Mouse (Mus musculus): ENCODE measurements around the gene Agbl1. TPM values are rescaled to one million over a fixed set of nuclear protein-coding genes. Genes with fewer than 3 reads are reported as not detected.

Gene Agbl1
- total RNA-seq, 4 experiments from 2014 or later = 0.13 to 0.48 (median 0.35) TPM

DNA sequence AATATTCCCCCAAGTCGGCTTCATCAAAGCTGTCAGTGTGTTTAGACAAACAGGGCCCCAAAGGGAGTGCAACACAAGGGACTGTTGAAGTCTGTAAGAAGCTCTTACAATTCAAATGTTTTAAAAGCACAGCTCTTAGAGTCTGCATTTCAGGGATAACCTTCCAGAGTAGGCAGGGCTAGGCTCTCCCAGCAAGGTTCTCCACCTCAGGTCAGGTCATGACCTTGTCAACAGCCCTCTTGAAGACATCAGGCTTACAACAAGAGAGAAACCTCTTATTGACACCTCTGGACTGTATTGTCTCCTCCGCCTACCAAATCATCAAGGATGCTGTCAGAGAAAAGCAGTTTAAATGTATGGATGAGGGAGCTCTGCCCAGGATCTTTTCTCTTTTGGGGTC is 692.0 kb downstream of the Agbl1 start:
- DNase-seq (ENCODE audit: low spot score in 2 of 2) = no peak

DNA sequence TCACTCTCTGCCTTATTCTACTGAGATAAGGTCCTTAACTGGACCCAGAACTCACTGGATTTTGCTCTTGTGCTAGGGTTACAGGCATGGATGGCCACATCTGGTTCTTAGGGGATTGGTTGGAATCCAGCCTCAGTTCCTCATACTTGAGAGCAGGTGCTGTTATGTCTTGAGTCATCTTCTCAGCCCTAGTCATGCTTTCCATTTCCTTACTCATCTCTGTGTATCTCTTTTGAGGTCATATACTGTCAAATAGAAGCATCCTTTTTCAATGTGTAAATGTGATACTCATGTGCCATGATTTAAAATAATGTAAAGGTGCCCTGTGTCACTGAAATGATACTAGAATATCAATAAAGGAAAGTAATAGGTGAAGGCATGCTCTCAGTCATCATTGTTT is 705.5 kb downstream of the Agbl1 start:
- DNase-seq (ENCODE audit: low spot score in 2 of 2) = no peak

DNA sequence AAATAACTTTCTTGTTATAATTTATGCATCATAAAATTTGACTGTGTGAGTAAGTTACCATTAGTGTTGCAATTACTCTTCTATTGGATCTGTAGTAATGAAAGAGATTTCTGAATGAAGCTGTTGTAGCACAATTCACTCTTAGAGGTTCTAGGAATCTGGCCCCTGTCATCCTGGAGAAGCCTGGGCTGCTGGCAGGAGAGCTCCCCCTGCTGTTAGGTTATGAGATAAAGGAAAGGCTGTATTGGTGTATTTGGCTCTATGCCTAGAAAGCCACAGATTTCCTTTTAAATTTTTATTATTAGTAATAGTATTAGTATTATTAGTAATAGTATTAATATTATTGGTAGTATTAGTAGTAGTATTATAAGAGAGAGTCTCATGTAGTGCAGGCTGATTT is 711.8 kb downstream of the Agbl1 start:
- DNase-seq (ENCODE audit: low spot score in 2 of 2) = no peak

DNA sequence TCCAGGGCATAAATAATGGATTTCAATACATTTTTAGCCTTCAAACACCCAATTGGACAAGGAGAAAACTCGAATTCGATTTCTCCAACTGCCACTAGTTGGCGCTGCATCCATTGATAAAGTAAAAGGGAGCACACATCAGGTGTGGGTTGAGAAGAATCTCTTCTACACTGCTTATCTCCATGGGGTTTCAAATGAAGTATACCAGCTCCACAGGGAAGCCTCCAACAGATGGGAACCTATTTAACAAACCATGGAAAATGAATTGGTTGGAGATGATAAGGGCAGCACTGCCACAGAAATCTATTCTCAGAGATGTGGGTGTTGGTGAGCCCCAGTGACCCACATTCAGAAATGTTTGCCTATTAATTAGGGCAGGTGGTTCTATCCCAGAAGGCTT is 741.6 kb downstream of the Agbl1 start:
- DNase-seq (ENCODE audit: low spot score in 2 of 2) = peak; percentile 2 to 5

GRCm38 (mm10) chr7:77009571-77009970 is 779.9 kb downstream of the Agbl1 start:
- DNase-seq (ENCODE audit: low spot score in 2 of 2) = no peak

GRCm38 (mm10) chr7:77029019-77029418 is 799.3 kb downstream of the Agbl1 start:
- DNase-seq (ENCODE audit: low spot score in 2 of 2) = no peak

DNA sequence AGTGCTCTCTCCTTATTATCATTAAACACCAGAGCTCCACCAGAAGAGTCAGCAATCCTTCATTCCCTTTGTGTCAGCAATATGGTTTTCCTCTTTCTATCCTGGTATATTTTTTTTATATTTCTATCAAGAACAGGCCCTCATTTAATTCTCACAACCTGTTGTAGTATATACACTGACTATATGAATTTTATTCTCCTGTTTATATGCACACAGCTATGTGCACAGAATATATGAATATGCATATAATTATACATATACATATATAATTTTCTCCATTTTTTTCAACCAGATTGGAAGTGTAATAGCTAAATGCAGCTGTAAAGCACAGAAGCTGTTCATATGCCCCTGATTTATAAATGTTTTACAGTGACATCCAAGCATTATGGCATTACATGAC is 846.3 kb downstream of the Agbl1 start:
- DNase-seq (ENCODE audit: low spot score in 2 of 2) = no peak

DNA sequence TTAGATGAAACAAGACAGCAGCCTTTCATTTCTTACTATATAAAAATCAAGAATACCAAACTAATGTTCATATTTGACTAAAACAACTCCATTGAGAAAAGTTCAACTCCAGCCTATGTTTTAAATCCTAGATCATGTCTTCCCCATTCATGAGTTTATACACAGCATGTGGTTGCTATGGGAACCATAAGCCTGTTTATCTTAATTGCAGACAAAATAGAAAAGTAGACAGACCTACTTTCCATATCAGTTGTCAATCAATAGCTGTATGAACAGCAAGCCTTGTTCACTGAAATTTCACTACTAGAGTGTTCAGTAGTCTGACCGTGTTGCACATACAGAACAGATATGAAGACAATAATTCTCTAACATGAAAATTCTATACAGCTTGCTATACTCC is 857.6 kb downstream of the Agbl1 start:
- DNase-seq (ENCODE audit: low spot score in 2 of 2) = no peak

DNA sequence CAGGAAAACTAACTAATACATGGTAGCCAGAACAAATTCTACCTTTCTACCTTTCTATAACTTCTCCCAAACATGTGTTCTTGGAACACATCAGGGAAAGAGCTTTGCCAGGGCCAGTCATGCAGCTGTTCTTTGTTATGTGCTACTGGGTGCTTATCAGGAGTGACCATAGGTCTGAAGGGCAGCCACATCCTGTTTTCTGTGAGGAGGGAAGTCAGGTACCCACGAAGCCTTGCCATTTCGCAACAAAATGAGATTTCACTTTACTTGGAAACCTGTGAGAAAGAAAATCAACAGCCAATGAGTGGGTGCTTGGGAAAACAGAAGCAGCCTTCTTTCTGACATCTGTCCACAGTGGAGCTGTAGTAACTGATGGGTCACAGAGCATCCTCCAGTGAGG is 865.5 kb downstream of the Agbl1 start:
- no peak for DNase-seq (ENCODE audit: low spot score in 2 of 2)

DNA sequence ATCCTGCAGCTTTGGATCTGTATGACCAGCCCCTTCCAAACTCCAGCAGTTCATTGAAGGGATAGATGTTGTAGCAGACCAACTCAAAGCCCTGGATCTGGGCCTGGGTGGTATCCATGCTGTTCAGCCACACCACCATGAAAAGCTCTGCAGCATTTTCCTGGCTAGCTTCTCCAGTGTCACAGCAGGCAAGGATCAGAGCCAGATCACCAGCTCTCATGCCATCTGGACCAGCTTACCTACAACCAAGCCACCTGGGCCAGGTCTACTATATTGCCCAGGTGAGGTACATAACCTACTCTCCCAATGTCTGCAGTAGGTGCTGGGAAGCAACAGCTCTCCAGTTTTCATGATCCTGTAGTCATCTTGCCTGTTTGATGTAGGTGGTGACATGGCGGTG is 884.3 kb downstream of the Agbl1 start:
- no peak for DNase-seq (ENCODE audit: low spot score in 2 of 2)

DNA sequence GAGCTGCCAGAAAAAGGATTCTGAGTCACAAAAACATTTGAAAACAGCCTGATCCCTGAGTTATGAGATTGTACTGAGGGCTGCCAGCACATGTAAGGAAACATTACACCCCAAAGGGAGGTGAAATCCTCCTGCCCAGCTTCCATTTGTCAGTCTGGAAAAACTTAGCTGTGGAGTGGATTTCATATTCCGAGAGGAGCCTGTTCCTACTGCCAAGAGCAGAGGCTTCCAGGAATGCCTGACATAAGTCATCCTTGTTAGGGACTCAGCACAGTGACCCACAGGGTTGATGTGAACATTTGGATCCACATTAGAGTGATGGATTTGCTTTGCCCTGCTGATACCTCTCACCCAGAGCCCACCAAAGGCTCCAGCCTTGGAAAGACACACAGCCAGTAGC is 899.4 kb downstream of the Agbl1 start:
- no peak for DNase-seq (ENCODE audit: low spot score in 2 of 2)

GRCm38 (mm10) chr7:77131950-77132349 is 902.3 kb downstream of the Agbl1 start:
- no peak for DNase-seq (ENCODE audit: low spot score in 2 of 2)

DNA sequence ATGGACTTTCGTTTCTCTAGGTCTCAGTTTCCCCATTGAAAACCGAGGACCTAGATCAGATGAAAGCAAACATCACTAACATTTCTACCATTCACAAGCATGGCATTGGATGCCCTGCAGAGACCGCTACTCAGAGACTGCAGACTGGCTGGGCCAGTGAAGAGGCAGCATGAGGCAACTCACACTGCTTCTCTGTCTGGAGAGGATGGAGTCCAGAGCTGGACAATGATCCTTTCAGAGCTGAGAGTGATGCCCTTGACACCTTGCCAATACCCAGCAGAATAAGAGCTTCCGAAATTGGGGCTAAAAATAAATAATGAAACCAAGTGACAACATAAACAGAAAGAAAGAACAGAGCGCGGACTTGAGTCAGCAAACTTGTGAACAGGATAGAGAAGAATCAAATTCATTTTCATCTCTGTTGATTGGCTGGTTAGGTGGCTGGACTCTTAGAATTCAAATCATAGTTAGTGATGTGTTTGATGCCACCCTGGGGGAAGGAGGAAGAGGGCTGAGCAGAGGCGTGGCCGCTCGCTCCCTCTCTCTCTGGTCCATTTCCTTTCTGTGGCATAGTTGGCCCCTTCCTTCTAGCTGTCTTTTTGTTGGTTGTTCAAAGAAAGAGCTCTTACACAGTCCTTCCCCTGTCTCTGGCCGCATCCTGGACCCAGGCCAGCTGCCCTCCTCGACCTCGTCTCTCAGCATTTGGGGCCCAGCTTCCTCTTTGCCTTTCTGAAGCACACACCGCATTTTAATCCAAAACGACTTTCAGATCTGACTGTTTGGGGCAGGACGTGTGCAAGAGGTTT is 903.1 kb downstream of the Agbl1 start:
- DNase-seq (ENCODE audit: low spot score in 2 of 2) = peak in 1 of 2 experiments; percentile 50

DNA sequence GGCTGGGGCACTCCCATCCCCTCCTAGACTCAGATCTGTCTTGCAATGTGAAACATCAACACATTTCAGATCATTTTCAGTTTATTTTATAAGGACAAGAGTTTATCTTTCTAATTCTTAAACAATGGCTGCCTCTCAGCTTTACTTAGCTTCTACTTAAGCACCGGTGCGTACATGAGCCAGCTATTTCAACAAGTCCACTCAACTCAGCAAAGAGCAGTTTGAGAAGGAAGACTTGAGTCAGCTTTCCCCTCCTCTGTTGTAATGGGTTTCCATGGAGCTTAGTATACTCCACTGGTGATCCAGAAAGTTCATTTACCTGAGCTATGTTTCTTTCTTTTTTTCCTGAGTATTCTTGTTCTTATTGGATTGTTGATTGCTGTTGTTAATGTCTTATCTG is 905.2 kb downstream of the Agbl1 start:
- DNase-seq (ENCODE audit: low spot score in 2 of 2) = no peak

DNA sequence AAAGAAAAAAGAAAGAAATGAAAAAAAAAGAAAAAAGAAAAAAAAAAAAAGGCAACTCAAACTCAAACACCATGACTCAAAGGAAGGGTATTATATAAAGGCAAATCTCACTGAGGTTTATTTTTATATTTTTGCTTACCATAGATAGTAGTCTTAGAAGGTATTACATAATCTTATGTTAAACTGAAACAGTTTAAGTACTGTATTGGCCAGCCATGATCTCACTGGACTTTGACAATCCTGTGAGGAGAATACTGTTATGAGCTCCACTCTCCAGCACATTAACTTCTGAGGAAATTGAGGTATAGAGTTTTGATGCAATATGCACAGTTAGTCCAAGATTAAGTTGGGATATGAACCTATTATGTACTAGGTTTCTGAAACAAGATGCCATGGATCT is 909.0 kb downstream of the Agbl1 start:
- DNase-seq (ENCODE audit: low spot score in 2 of 2) = no peak

DNA sequence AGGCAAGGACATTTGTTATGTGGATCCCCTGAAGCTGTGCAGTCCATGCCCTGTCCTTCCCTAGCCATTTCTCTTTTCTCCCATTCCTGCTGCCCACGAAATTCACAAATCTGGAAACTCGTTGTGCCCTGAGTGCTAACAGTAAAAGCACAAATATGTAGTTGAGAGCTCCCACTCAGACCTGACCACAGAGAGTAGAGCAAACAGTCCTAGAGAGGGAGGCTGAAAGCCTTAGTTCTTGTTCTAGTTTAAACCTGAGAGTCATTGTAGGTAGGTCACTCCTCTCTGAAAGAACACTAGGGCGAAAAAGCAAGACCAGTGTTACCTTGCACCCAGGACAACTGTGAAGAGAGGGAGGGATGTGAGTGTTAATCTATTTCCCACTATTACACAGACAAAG is 917.8 kb downstream of the Agbl1 start:
- DNase-seq (ENCODE audit: low spot score in 2 of 2) = no peak

GRCm38 (mm10) chr7:77148820-77149219 is 919.1 kb downstream of the Agbl1 start:
- DNase-seq (ENCODE audit: low spot score in 2 of 2) = no peak

DNA sequence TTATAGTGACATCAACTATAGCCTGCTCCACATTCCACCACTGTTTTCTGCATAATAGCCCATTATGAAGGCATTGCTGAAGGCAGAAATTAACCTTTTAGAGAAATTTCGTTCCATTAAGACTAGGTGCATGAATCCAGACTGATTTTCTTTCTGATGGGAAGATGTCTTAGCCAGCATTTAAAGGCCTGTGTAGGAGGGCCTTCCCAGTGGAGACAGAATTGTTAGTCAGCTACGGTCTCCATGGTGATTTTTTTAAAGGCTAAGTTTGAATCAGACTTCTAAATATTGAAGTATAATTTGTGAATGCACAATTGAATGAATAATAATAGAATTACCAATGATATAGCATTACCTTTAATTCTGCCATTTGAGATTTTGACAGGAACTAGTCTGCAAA is 920.2 kb downstream of the Agbl1 start:
- DNase-seq (ENCODE audit: low spot score in 2 of 2) = no peak

DNA sequence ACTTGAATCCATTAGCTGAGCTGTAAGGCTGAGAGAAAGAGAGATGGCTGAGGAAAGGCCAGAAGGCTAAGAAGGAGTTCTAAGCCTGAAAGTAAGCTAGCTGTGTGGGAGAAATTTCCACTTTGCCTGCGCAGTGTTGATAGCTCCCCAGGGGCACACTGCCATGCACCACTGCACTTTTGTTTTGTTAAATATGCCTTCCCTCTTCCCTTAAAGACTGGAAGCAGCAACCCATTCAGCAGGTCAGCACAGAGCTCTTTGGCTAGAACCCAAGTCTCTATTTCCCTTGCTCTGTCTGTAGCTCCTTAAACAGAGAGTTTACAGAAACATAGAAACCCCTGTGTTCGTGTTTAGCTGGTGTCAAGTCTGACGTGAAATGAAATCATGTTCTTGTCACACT is 922.7 kb downstream of the Agbl1 start:
- DNase-seq (ENCODE audit: low spot score in 2 of 2) = no peak

GRCm38 (mm10) chr7:77152909-77153308 is 923.2 kb downstream of the Agbl1 start:
- no peak for DNase-seq (ENCODE audit: low spot score in 2 of 2)

DNA sequence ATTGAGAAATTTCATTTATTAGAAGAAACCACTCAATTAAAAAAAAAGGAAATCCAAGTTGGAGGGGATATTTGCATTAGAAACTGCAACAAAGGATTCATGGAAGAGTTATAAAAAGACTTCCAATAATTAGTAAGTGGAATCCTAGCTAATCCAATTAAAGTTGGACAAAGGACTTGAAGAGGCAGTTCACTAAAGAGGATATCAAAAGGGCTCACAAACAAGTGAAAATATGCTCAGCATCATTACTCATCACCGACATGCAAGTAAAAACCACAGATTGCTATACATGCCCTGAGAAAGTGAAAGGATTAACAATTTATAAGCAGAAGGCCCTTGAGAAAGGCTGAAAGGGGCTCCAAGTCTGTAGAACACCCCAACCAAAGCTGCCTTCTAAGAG is 935.2 kb downstream of the Agbl1 start:
- DNase-seq (ENCODE audit: low spot score in 2 of 2) = no peak
